Mouse (Mus musculus) kidney, adult 9 months (tissue): ENCODE measurements at regions not wholly inside any gene's neighbourhood (a gene's known extent, or its start where the extent isn't known, plus 50 kb on each side); places are given as distances from the start of the nearest gene placed in this dataset.
A peak's percentile ranks its signal among the peaks of the same experiment; 100 is the strongest.
"Not testable (repeated sequence)": the region's sequence is repeated elsewhere in the genome, so short reads cannot be mapped to it uniquely, and the experiment has no call there.

ENCODE experiments used
- DNase-seq: peaks from one replicate; pipeline ENCODE4 v3.0.0; 2022

DNA sequence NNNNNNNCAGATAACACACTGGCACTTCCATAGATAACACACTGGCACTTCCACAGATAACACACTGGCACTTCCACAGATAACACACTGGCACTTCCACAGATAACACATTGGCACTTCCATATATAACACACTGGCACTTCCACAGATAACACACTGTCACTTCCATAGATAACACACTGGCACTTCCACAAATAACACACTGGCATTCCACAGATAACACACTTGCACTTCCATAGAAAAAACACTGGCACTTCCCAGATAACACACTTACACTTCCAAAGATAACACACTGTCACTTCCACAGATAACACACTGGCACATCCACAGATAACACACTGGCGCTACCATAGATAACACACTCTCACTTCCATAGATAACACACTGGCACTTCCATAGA, 105.7 kb upstream of the Afdn start:
- not testable (repeated sequence) for DNase-seq

GRCm38 (mm10) chr17:13656065-13656464, 104.3 kb upstream of the Afdn start:
- DNase-seq, result no peak

- DNase-seq, result peak; percentile 28
These were observed 103.7 kb upstream of the Afdn start for GRCm38 (mm10) chr17:13656485-13657181.

DNA sequence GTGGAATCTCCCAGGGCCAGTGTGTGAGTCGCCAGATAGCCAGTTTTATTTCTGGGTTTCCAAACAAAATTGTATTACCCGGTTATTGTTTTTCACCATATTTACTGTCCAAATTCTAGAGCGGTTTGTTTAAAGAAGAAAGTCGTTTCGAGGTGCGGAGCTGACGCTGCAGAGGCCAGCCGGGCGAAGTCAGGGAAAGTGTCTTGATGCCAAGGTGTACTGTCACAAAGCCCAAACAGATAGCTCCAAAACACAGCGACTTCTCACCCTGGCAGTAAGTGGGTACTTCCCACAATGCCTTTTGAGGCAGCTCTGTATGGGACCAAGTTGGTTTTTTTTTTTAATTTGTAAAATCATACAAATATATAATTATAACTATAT, 103.2 kb upstream of the Afdn start:
- no peak for DNase-seq

GRCm38 (mm10) chr17:13657656-13658292, 102.6 kb upstream of the Afdn start:
- DNase-seq, result no peak

GRCm38 (mm10) chr17:13658321-13658978, 101.9 kb upstream of the Afdn start:
- DNase-seq, result no peak

- peak; percentile 57 for DNase-seq
These were observed 101.2 kb upstream of the Afdn start for GRCm38 (mm10) chr17:13659103-13659502.

DNA sequence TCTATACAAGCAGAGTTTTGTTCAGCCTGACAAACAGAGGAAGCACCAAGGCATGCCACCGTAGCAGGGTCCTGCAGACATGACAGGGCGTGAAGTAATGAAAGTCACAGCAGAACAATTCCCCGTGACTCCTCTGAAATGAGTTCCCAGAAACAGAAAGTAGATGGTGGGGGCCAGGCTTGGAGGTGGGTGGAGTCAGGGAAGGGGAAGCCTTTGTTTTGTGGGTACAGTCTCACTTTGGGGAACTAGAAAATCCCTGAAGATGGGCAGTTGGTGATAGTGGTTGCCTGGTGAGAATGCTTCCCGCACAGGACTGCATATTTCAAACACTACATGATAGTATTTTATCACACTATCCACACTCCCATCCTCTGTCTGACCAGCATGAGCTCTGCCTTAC, 100.4 kb upstream of the Afdn start:
- no peak for DNase-seq

DNA sequence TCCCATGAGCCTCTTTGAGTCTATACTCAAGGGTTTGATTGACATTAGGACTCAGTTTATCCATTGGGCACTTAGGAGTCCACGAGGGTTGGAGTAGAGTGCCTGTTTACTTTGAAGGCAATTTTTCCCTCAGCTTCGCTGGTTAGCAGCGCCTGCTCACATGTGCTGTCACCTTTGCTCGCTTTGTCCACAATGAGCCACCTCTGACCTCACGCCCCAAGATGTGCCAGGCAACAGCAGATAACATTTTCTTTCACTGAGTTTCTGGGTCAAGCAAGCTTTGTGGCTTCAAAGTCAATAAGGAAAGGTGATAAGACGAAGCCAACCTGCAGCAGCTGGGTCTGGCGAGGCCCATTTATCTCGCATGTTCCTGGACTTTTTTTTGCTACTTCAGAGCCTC, 99.3 kb upstream of the Afdn start:
- DNase-seq, result no peak

GRCm38 (mm10) chr17:13662152-13662551, 98.2 kb upstream of the Afdn start:
- DNase-seq, result no peak
